Mouse (Mus musculus): ENCODE measurements around the gene Nutm2. TPM values are rescaled to one million over a fixed set of nuclear protein-coding genes. Genes with fewer than 3 reads are reported as not detected.
A peak's percentile ranks its signal among the peaks of the same experiment; 100 is the strongest.
"Not testable (repeated sequence)": the region's sequence is repeated elsewhere in the genome, so short reads cannot be mapped to it uniquely, and the experiment has no call there.

Nutm2 gene
- polyA plus RNA-seq (2016; fragmentation: Nextera tagmentation; extraction: Ambion mirVana), result not detected in 2 replicates

DNA sequence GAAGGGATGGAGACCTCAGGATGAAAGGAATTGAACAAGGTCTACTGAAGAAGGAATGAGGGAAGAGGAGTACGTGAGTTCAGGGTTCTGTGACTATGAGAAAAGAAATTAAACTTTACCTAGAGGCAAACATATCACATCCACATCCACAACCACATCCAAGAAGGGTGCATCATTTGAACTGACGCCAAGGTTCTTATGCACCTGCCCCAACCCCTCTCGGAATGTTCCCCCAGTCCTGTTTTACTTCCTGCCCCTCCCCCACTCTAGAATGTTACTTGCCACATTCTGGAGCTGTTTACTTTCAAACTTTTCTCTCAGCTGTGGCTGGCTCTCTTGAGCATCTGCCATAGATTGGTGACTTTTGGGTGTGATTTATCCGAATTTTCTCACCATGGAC lies at the start of gene Nutm2:
Nutm2 (plus strand) TSS at position 301 of the 400 bp plus-strand sequence.
- Histone ChIP-seq H3K27ac (ENCODE audit: poor library complexity, severe bottlenecking) (no peak within 1 kb of the TSS), H3K4me3 (no peak within 1 kb of the TSS), H3K9ac (no peak within 1 kb of the TSS), H3K4me1 (replicated peaks) (no peaks in the 10 kb centered on the region), H3K9me3 (replicated peaks) (no peaks in the 10 kb centered on the region), H3K4me2 (no peak within 1 kb of the TSS), H3K36me3 (no peaks in the 10 kb centered on the region), H3K27me3 (replicated peaks) (no peaks in the 10 kb centered on the region)
- ATAC-seq (ENCODE audit: insufficient number of reproducible peaks, low FRiP score), result no peak
- WGBS, result 67% methylated on average over 4 of the region's 4 CpGs

GRCm38 (mm10) chr13:50417389-50418183 lies 49.5 kb upstream of the Nutm2 start, which contains the start of gene Fbxw17:
TSS of gene Fbxw17 (plus strand) at chr13:50417864.
- no peaks in the 10 kb centered on the region for H3K27me3 ChIP-seq (replicated peaks)
- H3K36me3 ChIP-seq, result peaks cover 19% of the 10 kb centered on the region
- peaks cover 8% of the 10 kb centered on the region for H3K4me1 ChIP-seq (replicated peaks)
- 12% methylated on average over 34 of the region's 35 CpGs for WGBS
- peak within 1 kb of the TSS; percentile 75 for H3K4me2 ChIP-seq
- ATAC-seq (ENCODE audit: insufficient number of reproducible peaks, low FRiP score), result peak; percentile 90
- peak within 1 kb of the TSS; percentile 74 for H3K4me3 ChIP-seq
- H3K9ac ChIP-seq, result peak within 1 kb of the TSS; percentile 86
- no peaks in the 10 kb centered on the region for H3K9me3 ChIP-seq (replicated peaks)
- no peak within 1 kb of the TSS for H3K27ac ChIP-seq (ENCODE audit: poor library complexity, severe bottlenecking)

GRCm38 (mm10) chr13:50418421-50418820 lies 48.7 kb upstream of the Nutm2 start:
- H3K4me1 ChIP-seq (replicated peaks), result peaks cover 8% of the 10 kb centered on the region
- no peak for ATAC-seq (ENCODE audit: insufficient number of reproducible peaks, low FRiP score)
- peak overlapping the region; percentile 75 for H3K4me2 ChIP-seq
- H3K36me3 ChIP-seq, result peaks cover 27% of the 10 kb centered on the region
- no peak overlapping the region for H3K27ac ChIP-seq (ENCODE audit: poor library complexity, severe bottlenecking)
- H3K9me3 ChIP-seq (replicated peaks), result no peaks in the 10 kb centered on the region
- no peaks in the 10 kb centered on the region for H3K27me3 ChIP-seq (replicated peaks)
- 40% methylated on average over 3 of the region's 3 CpGs for WGBS
- peak overlapping the region; percentile 86 for H3K9ac ChIP-seq
- peak overlapping the region; percentile 74 for H3K4me3 ChIP-seq

DNA sequence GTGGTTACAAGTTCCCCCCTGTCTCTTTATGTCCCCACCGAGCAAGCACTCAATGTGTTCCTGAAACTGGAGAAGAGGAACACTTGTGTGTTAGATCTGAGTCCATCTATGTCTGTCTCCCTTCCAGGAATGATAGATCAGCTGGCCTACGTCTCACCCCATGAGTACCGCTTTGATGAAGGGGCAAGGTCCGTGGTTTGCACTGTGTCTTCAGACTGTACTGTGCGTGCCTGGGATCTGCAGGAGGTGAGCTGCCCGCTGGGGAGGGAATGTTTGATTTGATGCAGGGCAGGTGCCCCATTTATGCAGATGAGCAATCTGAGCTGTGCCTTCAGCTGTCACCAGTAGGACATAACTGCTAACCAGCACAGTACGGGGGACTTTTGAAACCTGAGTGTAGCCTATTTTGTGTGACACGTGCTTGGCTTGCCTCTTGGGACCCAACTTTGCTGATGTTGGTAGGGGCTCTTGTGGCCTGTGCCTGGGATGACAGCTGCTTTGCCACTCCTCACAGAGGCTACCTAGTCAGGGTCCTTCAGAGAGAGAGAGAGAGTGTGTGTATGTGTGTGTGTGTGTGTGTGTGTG lies 43.4 kb upstream of the Nutm2 start:
- 76% methylated on average over 8 of the region's 8 CpGs for WGBS
- Histone ChIP-seq H3K27me3 (replicated peaks) (no peaks in the 10 kb centered on the region), H3K4me2 (no peak overlapping the region), H3K4me1 (replicated peaks) (peaks cover 15% of the 10 kb centered on the region), H3K36me3 (peaks cover 79% of the 10 kb centered on the region), H3K9ac (no peak overlapping the region), H3K9me3 (replicated peaks) (no peaks in the 10 kb centered on the region), H3K27ac (ENCODE audit: poor library complexity, severe bottlenecking) (no peak overlapping the region), H3K4me3 (no peak overlapping the region)
- no peak for ATAC-seq (ENCODE audit: insufficient number of reproducible peaks, low FRiP score)

GRCm38 (mm10) chr13:50424517-50424916 lies 42.6 kb upstream of the Nutm2 start:
- Histone ChIP-seq H3K9me3 (replicated peaks) (no peaks in the 10 kb centered on the region), H3K36me3 (peaks cover 87% of the 10 kb centered on the region)

GRCm38 (mm10) chr13:50426686-50427085 lies 40.4 kb upstream of the Nutm2 start:
- H3K36me3 ChIP-seq, result peaks cover 92% of the 10 kb centered on the region

More at GRCm38 (mm10) chr13:50424517-50424916, 42.6 kb upstream of the Nutm2 start:
- WGBS, result 87% methylated on average over 2 of the region's 2 CpGs
- H3K9ac ChIP-seq, result no peak overlapping the region
- peaks cover 13% of the 10 kb centered on the region for H3K4me1 ChIP-seq (replicated peaks)
- H3K27me3 ChIP-seq (replicated peaks), result no peaks in the 10 kb centered on the region
- H3K4me3 ChIP-seq, result no peak overlapping the region
- no peak overlapping the region for H3K4me2 ChIP-seq
- H3K27ac ChIP-seq (ENCODE audit: poor library complexity, severe bottlenecking), result no peak overlapping the region
- no peak for ATAC-seq (ENCODE audit: insufficient number of reproducible peaks, low FRiP score)

GRCm38 (mm10) chr13:50443812-50444211 lies 23.3 kb upstream of the Nutm2 start, which contains the start of gene Gm47429:
TSS of gene Gm47429 (minus strand) at chr13:50443912.
- no peak within 1 kb of the TSS for H3K27ac ChIP-seq (ENCODE audit: poor library complexity, severe bottlenecking)
- H3K36me3 ChIP-seq, result no peaks in the 10 kb centered on the region
- H3K27me3 ChIP-seq (replicated peaks), result no peaks in the 10 kb centered on the region
- no peak for ATAC-seq (ENCODE audit: insufficient number of reproducible peaks, low FRiP score)
- H3K9ac ChIP-seq, result no peak within 1 kb of the TSS
- H3K9me3 ChIP-seq (replicated peaks), result no peaks in the 10 kb centered on the region
- 83% methylated on average over 2 of the region's 2 CpGs for WGBS
- H3K4me3 ChIP-seq, result no peak within 1 kb of the TSS
- no peaks in the 10 kb centered on the region for H3K4me1 ChIP-seq (replicated peaks)
- no peak within 1 kb of the TSS for H3K4me2 ChIP-seq

More at GRCm38 (mm10) chr13:50426686-50427085, 40.4 kb upstream of the Nutm2 start:
- Histone ChIP-seq H3K4me1 (replicated peaks) (peaks cover 13% of the 10 kb centered on the region), H3K27ac (ENCODE audit: poor library complexity, severe bottlenecking) (no peak overlapping the region), H3K9ac (no peak overlapping the region), H3K4me3 (no peak overlapping the region), H3K4me2 (no peak overlapping the region), H3K27me3 (replicated peaks) (no peaks in the 10 kb centered on the region), H3K9me3 (replicated peaks) (no peaks in the 10 kb centered on the region)
- 72% methylated on average over 4 of the region's 4 CpGs for WGBS
- no peak for ATAC-seq (ENCODE audit: insufficient number of reproducible peaks, low FRiP score)

DNA sequence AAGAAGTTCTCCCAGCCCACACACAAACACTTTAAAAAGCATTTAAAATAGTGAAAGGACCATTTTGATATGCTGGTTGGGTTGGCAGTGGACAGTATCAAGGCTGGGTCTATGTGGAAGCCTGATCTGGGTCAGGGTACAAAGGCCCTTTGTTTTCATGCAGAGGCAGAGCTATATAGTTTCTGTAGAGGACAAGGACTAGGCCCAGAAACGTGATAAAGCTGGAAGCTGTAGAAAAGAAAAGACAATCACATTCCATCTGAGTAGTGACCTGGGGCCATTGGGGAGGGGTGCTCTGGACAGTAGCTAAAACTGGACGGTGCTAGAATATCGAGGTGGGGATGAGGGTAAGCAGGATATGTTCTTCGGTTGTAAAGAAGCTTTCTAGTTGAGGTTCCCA lies 21.8 kb upstream of the Nutm2 start:
- ATAC-seq (ENCODE audit: insufficient number of reproducible peaks, low FRiP score), result no peak
- no peaks in the 10 kb centered on the region for H3K36me3 ChIP-seq
- WGBS, result 59% methylated on average over 4 of the region's 4 CpGs

DNA sequence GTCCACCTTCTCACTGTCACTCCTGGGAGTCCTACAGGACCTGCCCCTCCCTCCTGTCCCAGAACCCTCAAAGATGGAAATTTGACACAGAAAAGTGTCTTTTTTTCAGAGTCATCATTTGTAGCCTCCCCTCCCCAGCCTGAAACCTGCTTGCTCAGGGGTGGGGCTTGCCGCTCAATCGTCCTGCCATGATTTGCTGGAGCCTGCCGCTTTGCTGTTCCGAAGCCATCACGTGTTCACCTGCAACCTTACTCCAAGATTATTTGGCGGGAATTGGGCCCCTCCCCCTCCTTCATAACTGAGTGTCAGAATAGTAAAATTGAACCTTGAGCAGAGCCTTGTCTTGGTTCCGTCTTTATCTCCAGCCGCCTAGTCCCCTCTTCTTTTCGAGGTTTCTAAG lies 14.8 kb upstream of the Nutm2 start:
- H3K27me3 ChIP-seq (replicated peaks); H3K4me3 ChIP-seq; H3K9me3 ChIP-seq (replicated peaks); H3K27ac ChIP-seq (ENCODE audit: poor library complexity, severe bottlenecking); H3K4me2 ChIP-seq; H3K36me3 ChIP-seq; ATAC-seq (ENCODE audit: insufficient number of reproducible peaks, low FRiP score); H3K9ac ChIP-seq; H3K4me1 ChIP-seq (replicated peaks): not testable (repeated sequence)
- WGBS, result 56% methylated on average over 9 of the region's 9 CpGs

More for the DNA sequence above, 21.8 kb upstream of the Nutm2 start:
- no peak overlapping the region for H3K4me3 ChIP-seq
- no peaks in the 10 kb centered on the region for H3K9me3 ChIP-seq (replicated peaks)
- H3K27me3 ChIP-seq (replicated peaks), result no peaks in the 10 kb centered on the region
- no peak overlapping the region for H3K9ac ChIP-seq
- H3K4me1 ChIP-seq (replicated peaks), result no peaks in the 10 kb centered on the region
- H3K4me2 ChIP-seq, result no peak overlapping the region
- H3K27ac ChIP-seq (ENCODE audit: poor library complexity, severe bottlenecking), result no peak overlapping the region

DNA sequence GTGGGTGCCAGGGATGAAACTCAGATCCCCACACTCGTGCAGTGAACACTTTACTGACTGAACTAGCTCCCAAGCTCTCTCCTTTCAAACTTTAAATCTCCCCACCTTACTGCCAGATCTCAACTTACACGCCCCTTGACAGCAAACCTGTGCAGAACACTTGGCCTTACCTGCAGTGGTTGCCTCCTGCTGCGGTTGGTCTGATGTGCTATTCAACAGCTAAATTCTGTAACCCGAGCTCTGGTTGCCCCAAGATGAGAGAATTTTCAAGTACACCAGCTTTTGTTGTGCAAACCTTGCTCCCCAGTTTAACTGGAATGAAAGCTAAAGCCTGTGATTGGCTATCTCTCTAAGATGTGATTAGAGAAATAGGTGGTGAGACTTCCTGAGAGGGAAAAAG lies 13.7 kb upstream of the Nutm2 start:
- H3K4me2 ChIP-seq, result no peak overlapping the region
- ATAC-seq (ENCODE audit: insufficient number of reproducible peaks, low FRiP score), result no peak
- 27% methylated on average over 4 of the region's 4 CpGs for WGBS
- H3K4me1 ChIP-seq (replicated peaks), result no peaks in the 10 kb centered on the region
- no peaks in the 10 kb centered on the region for H3K27me3 ChIP-seq (replicated peaks)
- H3K4me3 ChIP-seq, result no peak overlapping the region
- H3K27ac ChIP-seq (ENCODE audit: poor library complexity, severe bottlenecking), result no peak overlapping the region
- no peaks in the 10 kb centered on the region for H3K9me3 ChIP-seq (replicated peaks)
- H3K36me3 ChIP-seq, result no peaks in the 10 kb centered on the region
- no peak overlapping the region for H3K9ac ChIP-seq

- not testable (repeated sequence) for H3K9ac ChIP-seq; H3K36me3 ChIP-seq; H3K27me3 ChIP-seq (replicated peaks); H3K4me2 ChIP-seq; H3K4me3 ChIP-seq; ATAC-seq (ENCODE audit: insufficient number of reproducible peaks, low FRiP score); H3K27ac ChIP-seq (ENCODE audit: poor library complexity, severe bottlenecking); H3K9me3 ChIP-seq (replicated peaks); H3K4me1 ChIP-seq (replicated peaks)
- 63% methylated on average over 2 of the region's 2 CpGs for WGBS
Measured at GRCm38 (mm10) chr13:50460433-50460832, 6.7 kb upstream of the Nutm2 start.

All from heart, embryonic 12.5 days (tissue).